Mouse (Mus musculus): ENCODE measurements around the gene 2610001J05Rik. TPM values are rescaled to one million over a fixed set of nuclear protein-coding genes. Genes with fewer than 3 reads are reported as not detected.

Gene 2610001J05Rik
- polyA plus RNA-seq (2016; fragmentation: Nextera tagmentation; extraction: Ambion mirVana) = 84.8 and 88.7 TPM in 2 replicates

- H3K36me3 ChIP-seq = no peaks in the 10 kb centered on the region
- peak within 1 kb of the TSS; percentile 52 for H3K4me3 ChIP-seq
- peak within 1 kb of the TSS; percentile 60 for H3K9ac ChIP-seq
- peak within 1 kb of the TSS; percentile 61 for H3K4me2 ChIP-seq (replicated peaks)
- H3K27me3 ChIP-seq (replicated peaks) = no peaks in the 10 kb centered on the region
- WGBS = 3% methylated on average over 19 of the region's 19 CpGs
- no peaks in the 10 kb centered on the region for H3K9me3 ChIP-seq
- ATAC-seq (ENCODE audit: low FRiP score, low read depth) = peak; percentile 100
- H3K4me1 ChIP-seq = no peaks in the 10 kb centered on the region
- no peak within 1 kb of the TSS for H3K27ac ChIP-seq
Observed at GRCm38 (mm10) chr6:13870919-13871624, at the start of gene 2610001J05Rik. TSS of gene 2610001J05Rik (minus strand) at chr6:13871518.

- no peak overlapping the region for H3K4me2 ChIP-seq (replicated peaks)
- H3K4me3 ChIP-seq = no peak overlapping the region
- H3K27me3 ChIP-seq (replicated peaks) = no peaks in the 10 kb centered on the region
- WGBS = 93% methylated on average over 10 of the region's 10 CpGs
- H3K4me1 ChIP-seq = no peaks in the 10 kb centered on the region
- no peak overlapping the region for H3K9ac ChIP-seq
- no peak for ATAC-seq (ENCODE audit: low FRiP score, low read depth)
- H3K36me3 ChIP-seq = no peaks in the 10 kb centered on the region
- no peaks in the 10 kb centered on the region for H3K9me3 ChIP-seq
- H3K27ac ChIP-seq = no peak overlapping the region
Observed at GRCm38 (mm10) chr6:13909762-13910537, 38.6 kb upstream of the 2610001J05Rik start.

GRCm38 (mm10) chr6:13902941-13903627 is 31.8 kb upstream of the 2610001J05Rik start:
- Histone ChIP-seq H3K4me3 (no peak overlapping the region), H3K27me3 (replicated peaks) (no peaks in the 10 kb centered on the region), H3K36me3 (no peaks in the 10 kb centered on the region), H3K4me1 (no peaks in the 10 kb centered on the region), H3K27ac (no peak overlapping the region), H3K4me2 (replicated peaks) (no peak overlapping the region), H3K9ac (no peak overlapping the region), H3K9me3 (no peaks in the 10 kb centered on the region)
- no peak for ATAC-seq (ENCODE audit: low FRiP score, low read depth)
- WGBS = 85% methylated on average over 5 of the region's 5 CpGs

- Histone ChIP-seq H3K27me3 (replicated peaks) (no peaks in the 10 kb centered on the region), H3K9ac (no peak overlapping the region), H3K4me1 (no peaks in the 10 kb centered on the region), H3K36me3 (no peaks in the 10 kb centered on the region), H3K4me2 (replicated peaks) (no peak overlapping the region), H3K9me3 (no peaks in the 10 kb centered on the region), H3K27ac (no peak overlapping the region), H3K4me3 (no peak overlapping the region)
- 85% methylated on average over 3 of the region's 3 CpGs for WGBS
- no peak for ATAC-seq (ENCODE audit: low FRiP score, low read depth)
Observed at GRCm38 (mm10) chr6:13884877-13885592, 13.7 kb upstream of the 2610001J05Rik start.

GRCm38 (mm10) chr6:13882919-13883318 is 11.6 kb upstream of the 2610001J05Rik start:
- H3K27me3 ChIP-seq (replicated peaks) = no peaks in the 10 kb centered on the region
- no peak overlapping the region for H3K27ac ChIP-seq
- no peak overlapping the region for H3K9ac ChIP-seq
- no peak overlapping the region for H3K4me2 ChIP-seq (replicated peaks)
- H3K4me1 ChIP-seq = no peaks in the 10 kb centered on the region
- H3K9me3 ChIP-seq = no peaks in the 10 kb centered on the region
- H3K36me3 ChIP-seq = no peaks in the 10 kb centered on the region
- H3K4me3 ChIP-seq = no peak overlapping the region
- no peak for ATAC-seq (ENCODE audit: low FRiP score, low read depth)

GRCm38 (mm10) chr6:13873959-13874358 is 2.6 kb upstream of the 2610001J05Rik start:
- no peak for ATAC-seq (ENCODE audit: low FRiP score, low read depth)
- Histone ChIP-seq H3K4me3 (no peak overlapping the region), H3K4me2 (replicated peaks) (no peak overlapping the region), H3K9me3 (no peaks in the 10 kb centered on the region), H3K27ac (no peak overlapping the region), H3K27me3 (replicated peaks) (no peaks in the 10 kb centered on the region), H3K4me1 (no peaks in the 10 kb centered on the region), H3K36me3 (no peaks in the 10 kb centered on the region), H3K9ac (no peak overlapping the region)
- WGBS = 90% methylated on average over 2 of the region's 2 CpGs

GRCm38 (mm10) chr6:13872076-13872475 is 758 bp upstream of the 2610001J05Rik start:
- Histone ChIP-seq H3K27ac (no peak overlapping the region), H3K4me2 (replicated peaks) (peak overlapping the region; percentile 61), H3K9me3 (no peaks in the 10 kb centered on the region), H3K27me3 (replicated peaks) (no peaks in the 10 kb centered on the region), H3K4me3 (no peak overlapping the region), H3K36me3 (no peaks in the 10 kb centered on the region), H3K9ac (no peak overlapping the region), H3K4me1 (no peaks in the 10 kb centered on the region)
- ATAC-seq (ENCODE audit: low FRiP score, low read depth) = 0 out of 2 replicates have a peak, but pooled peaks have one; percentile 14
- WGBS = 76% methylated on average over 7 of the region's 7 CpGs

GRCm38 (mm10) chr6:13871625-13871958 is 274 bp upstream of the 2610001J05Rik start:
- no peak overlapping the region for H3K27ac ChIP-seq

GRCm38 (mm10) chr6:13870289-13870741 is 1.0 kb downstream of the 2610001J05Rik start:
- peak overlapping the region; percentile 61 for H3K4me2 ChIP-seq (replicated peaks)
- peak overlapping the region; percentile 28 for H3K4me3 ChIP-seq
- ATAC-seq (ENCODE audit: low FRiP score, low read depth) = no peak
- no peaks in the 10 kb centered on the region for H3K36me3 ChIP-seq
- no peaks in the 10 kb centered on the region for H3K9me3 ChIP-seq
- peak overlapping the region; percentile 44; the same call in 1 of the 2 replicates for H3K9ac ChIP-seq
- H3K27me3 ChIP-seq (replicated peaks) = no peaks in the 10 kb centered on the region
- H3K4me1 ChIP-seq = no peaks in the 10 kb centered on the region
- WGBS = 34% methylated on average over 12 of the region's 12 CpGs
- H3K27ac ChIP-seq = no peak overlapping the region

More at GRCm38 (mm10) chr6:13871625-13871958, 274 bp upstream of the 2610001J05Rik start:
- Histone ChIP-seq H3K9ac (peak overlapping the region; percentile 60), H3K4me3 (peak overlapping the region; percentile 52), H3K9me3 (no peaks in the 10 kb centered on the region), H3K27me3 (replicated peaks) (no peaks in the 10 kb centered on the region), H3K4me2 (replicated peaks) (peak overlapping the region; percentile 61), H3K36me3 (no peaks in the 10 kb centered on the region), H3K4me1 (no peaks in the 10 kb centered on the region)
- WGBS = 3% methylated on average over 7 of the region's 7 CpGs
- peak; percentile 79 for ATAC-seq (ENCODE audit: low FRiP score, low read depth)

GRCm38 (mm10) chr6:13860596-13860995 is 10.7 kb downstream of the 2610001J05Rik start:
- no peak for ATAC-seq (ENCODE audit: low FRiP score, low read depth)
- Histone ChIP-seq H3K36me3 (no peaks in the 10 kb centered on the region), H3K27me3 (replicated peaks) (no peaks in the 10 kb centered on the region), H3K9me3 (no peaks in the 10 kb centered on the region), H3K4me2 (replicated peaks) (no peak overlapping the region), H3K4me1 (no peaks in the 10 kb centered on the region), H3K4me3 (no peak overlapping the region), H3K27ac (no peak overlapping the region), H3K9ac (no peak overlapping the region)
- WGBS = 92% methylated on average over 1 of the region's 1 CpGs

GRCm38 (mm10) chr6:13859877-13860585 is 11.3 kb downstream of the 2610001J05Rik start:
- no peaks in the 10 kb centered on the region for H3K27me3 ChIP-seq (replicated peaks)
- no peak for ATAC-seq (ENCODE audit: low FRiP score, low read depth)
- no peak overlapping the region for H3K9ac ChIP-seq
- no peaks in the 10 kb centered on the region for H3K36me3 ChIP-seq
- no peaks in the 10 kb centered on the region for H3K4me1 ChIP-seq
- H3K27ac ChIP-seq = no peak overlapping the region
- H3K9me3 ChIP-seq = no peaks in the 10 kb centered on the region
- no peak overlapping the region for H3K4me3 ChIP-seq
- no peak overlapping the region for H3K4me2 ChIP-seq (replicated peaks)
- WGBS = 87% methylated on average over 6 of the region's 6 CpGs
